Mouse (Mus musculus): ENCODE measurements around the gene Stk38.

- TF ChIP-seq CTCF (IDR thresholded peaks at IDR 0.05; ENCODE audit: borderline replicate concordance, control insufficient read depth, extremely low read depth, insufficient read depth, low read length, poor library complexity) (peak; percentile 80; the same call in 1 of the 2 replicates), POLR2A (IDR thresholded peaks at IDR 0.05; ENCODE audit: control insufficient read depth, extremely low read depth, insufficient read depth, low read length, poor library complexity) (no peak)
These were observed 81.4 kb downstream of the Stk38 start for GRCm38 (mm10) chr17:28926380-28926779.

Data from thymus, adult 2 months (tissue).